Mouse (Mus musculus): Measurements from ENCODE around the gene Mettl26. TPM values are rescaled to one million over a fixed set of nuclear protein-coding genes. Genes with fewer than 3 reads are reported as not detected.
"Not testable (repeated sequence)": the region's sequence is repeated elsewhere in the genome, so short reads cannot be mapped to it uniquely, and the experiment has no call there.

Gene Mettl26
- polyA plus RNA-seq, 1 experiment from 2014 or later = 58.2 TPM

- H3K4me3 ChIP-seq (replicated peaks; ENCODE audit: low read depth, low read length) = no peak overlapping the region
- DNase-seq (no peak), ATAC-seq (ENCODE audit: low FRiP score, low TSS enrichment) (no peak)
- no peak overlapping the region for H3K27ac ChIP-seq (replicated peaks; ENCODE audit: low read depth, low read length)
- H3K36me3 ChIP-seq (ENCODE audit: control insufficient read depth, insufficient read depth, low read length) = no peaks in the 10 kb centered on the region
- peaks cover 12% of the 10 kb centered on the region for H3K4me1 ChIP-seq (ENCODE audit: control insufficient read depth, insufficient read depth, low read length)
- H3K4me2 ChIP-seq (ENCODE audit: low read length) = no peak overlapping the region
- WGBS = 90% methylated on average over 8 of the region's 8 CpGs
- no peaks in the 10 kb centered on the region for H3K9me3 ChIP-seq (ENCODE audit: control insufficient read depth, low read length)
- H3K27me3 ChIP-seq (ENCODE audit: control insufficient read depth, insufficient read depth, low read length) = no peaks in the 10 kb centered on the region
- no peak overlapping the region for H3K9ac ChIP-seq (replicated peaks; ENCODE audit: low read length)
Measured at GRCm38 (mm10) chr17:25869498-25869897, 5.4 kb upstream of the Mettl26 start.

- H3K9me3 ChIP-seq (ENCODE audit: control insufficient read depth, low read length) = no peaks in the 10 kb centered on the region
- no peak overlapping the region for H3K9ac ChIP-seq (replicated peaks; ENCODE audit: low read length)
- no peaks in the 10 kb centered on the region for H3K36me3 ChIP-seq (ENCODE audit: control insufficient read depth, insufficient read depth, low read length)
- no peak for ATAC-seq (ENCODE audit: low FRiP score, low TSS enrichment)
- no peak for DNase-seq
- WGBS = 85% methylated on average over 2 of the region's 2 CpGs
- H3K4me1 ChIP-seq (ENCODE audit: control insufficient read depth, insufficient read depth, low read length) = peaks cover 13% of the 10 kb centered on the region
- no peak overlapping the region for H3K4me2 ChIP-seq (ENCODE audit: low read length)
- H3K4me3 ChIP-seq (replicated peaks; ENCODE audit: low read depth, low read length) = no peak overlapping the region
- H3K27ac ChIP-seq (replicated peaks; ENCODE audit: low read depth, low read length) = no peak overlapping the region
- H3K27me3 ChIP-seq (ENCODE audit: control insufficient read depth, insufficient read depth, low read length) = no peaks in the 10 kb centered on the region
Measured at GRCm38 (mm10) chr17:25869954-25870353, 4.9 kb upstream of the Mettl26 start.

GRCm38 (mm10) chr17:25871566-25871965 is 3.3 kb upstream of the Mettl26 start:
- not testable (repeated sequence) for H3K4me3 ChIP-seq (replicated peaks; ENCODE audit: low read depth, low read length); H3K27ac ChIP-seq (replicated peaks; ENCODE audit: low read depth, low read length); H3K27me3 ChIP-seq (ENCODE audit: control insufficient read depth, insufficient read depth, low read length); H3K9ac ChIP-seq (replicated peaks; ENCODE audit: low read length); H3K36me3 ChIP-seq (ENCODE audit: control insufficient read depth, insufficient read depth, low read length); H3K9me3 ChIP-seq (ENCODE audit: control insufficient read depth, low read length); H3K4me2 ChIP-seq (ENCODE audit: low read length); ATAC-seq (ENCODE audit: low FRiP score, low TSS enrichment); DNase-seq
- peaks cover 21% of the 10 kb centered on the region for H3K4me1 ChIP-seq (ENCODE audit: control insufficient read depth, insufficient read depth, low read length)

- Histone ChIP-seq H3K36me3 (ENCODE audit: control insufficient read depth, insufficient read depth, low read length) (peaks cover under 1% of the 10 kb centered on the region), H3K9me3 (ENCODE audit: control insufficient read depth, low read length) (no peaks in the 10 kb centered on the region), H3K9ac (replicated peaks; ENCODE audit: low read length) (no peak overlapping the region), H3K4me1 (ENCODE audit: control insufficient read depth, insufficient read depth, low read length) (peaks cover 26% of the 10 kb centered on the region), H3K4me2 (ENCODE audit: low read length) (no peak overlapping the region), H3K4me3 (replicated peaks; ENCODE audit: low read depth, low read length) (no peak overlapping the region), H3K27ac (replicated peaks; ENCODE audit: low read depth, low read length) (no peak overlapping the region), H3K27me3 (ENCODE audit: control insufficient read depth, insufficient read depth, low read length) (no peaks in the 10 kb centered on the region)
- no peak for ATAC-seq (ENCODE audit: low FRiP score, low TSS enrichment)
- WGBS = 83% methylated on average over 3 of the region's 3 CpGs
- no peak for DNase-seq
Measured at GRCm38 (mm10) chr17:25872676-25873075, 2.2 kb upstream of the Mettl26 start.

- Histone ChIP-seq H3K9ac (replicated peaks; ENCODE audit: low read length) (peak overlapping the region; percentile 48; the same call in 1 of the 2 replicates), H3K36me3 (ENCODE audit: control insufficient read depth, insufficient read depth, low read length) (peaks cover 10% of the 10 kb centered on the region), H3K4me2 (ENCODE audit: low read length) (peak overlapping the region; percentile 97), H3K4me3 (replicated peaks; ENCODE audit: low read depth, low read length) (peak overlapping the region; percentile 75), H3K27ac (replicated peaks; ENCODE audit: low read depth, low read length) (peak overlapping the region; percentile 94), H3K27me3 (ENCODE audit: control insufficient read depth, insufficient read depth, low read length) (no peaks in the 10 kb centered on the region), H3K9me3 (ENCODE audit: control insufficient read depth, low read length) (no peaks in the 10 kb centered on the region), H3K4me1 (ENCODE audit: control insufficient read depth, insufficient read depth, low read length) (peaks cover 22% of the 10 kb centered on the region)
- WGBS = 81% methylated on average over 11 of the region's 11 CpGs
- ATAC-seq (ENCODE audit: low FRiP score, low TSS enrichment) = no peak
- DNase-seq = no peak
Measured at GRCm38 (mm10) chr17:25873405-25874147, 1.3 kb upstream of the Mettl26 start.

GRCm38 (mm10) chr17:25874148-25874720 is 640 bp upstream of the Mettl26 start:
- peak overlapping the region; percentile 48 for H3K9ac ChIP-seq (replicated peaks; ENCODE audit: low read length)
- no peaks in the 10 kb centered on the region for H3K27me3 ChIP-seq (ENCODE audit: control insufficient read depth, insufficient read depth, low read length)
- no peak for ATAC-seq (ENCODE audit: low FRiP score, low TSS enrichment)
- peaks cover 16% of the 10 kb centered on the region for H3K36me3 ChIP-seq (ENCODE audit: control insufficient read depth, insufficient read depth, low read length)
- no peaks in the 10 kb centered on the region for H3K9me3 ChIP-seq (ENCODE audit: control insufficient read depth, low read length)
- no peak for DNase-seq
- peak overlapping the region; percentile 94 for H3K27ac ChIP-seq (replicated peaks; ENCODE audit: low read depth, low read length)
- peak overlapping the region; percentile 97 for H3K4me2 ChIP-seq (ENCODE audit: low read length)
- H3K4me1 ChIP-seq (ENCODE audit: control insufficient read depth, insufficient read depth, low read length) = peaks cover 22% of the 10 kb centered on the region
- peak overlapping the region; percentile 75 for H3K4me3 ChIP-seq (replicated peaks; ENCODE audit: low read depth, low read length)
- WGBS = 6% methylated on average over 14 of the region's 14 CpGs

GRCm38 (mm10) chr17:25875171-25876136 is 580 bp downstream of the Mettl26 start:
- Histone ChIP-seq H3K9ac (replicated peaks; ENCODE audit: low read length) (peak overlapping the region; percentile 80), H3K4me1 (ENCODE audit: control insufficient read depth, insufficient read depth, low read length) (peaks cover 29% of the 10 kb centered on the region), H3K36me3 (ENCODE audit: control insufficient read depth, insufficient read depth, low read length) (peaks cover 21% of the 10 kb centered on the region), H3K4me2 (ENCODE audit: low read length) (peak overlapping the region; percentile 97), H3K4me3 (replicated peaks; ENCODE audit: low read depth, low read length) (peak overlapping the region; percentile 75), H3K9me3 (ENCODE audit: control insufficient read depth, low read length) (no peaks in the 10 kb centered on the region), H3K27ac (replicated peaks; ENCODE audit: low read depth, low read length) (peak overlapping the region; percentile 94), H3K27me3 (ENCODE audit: control insufficient read depth, insufficient read depth, low read length) (no peaks in the 10 kb centered on the region)
- DNase-seq (peak; percentile 94), ATAC-seq (ENCODE audit: low FRiP score, low TSS enrichment) (peak; percentile 89)
- under 1% methylated on average over 59 of the region's 59 CpGs for WGBS

- Histone ChIP-seq H3K9me3 (ENCODE audit: control insufficient read depth, low read length) (no peaks in the 10 kb centered on the region), H3K4me3 (replicated peaks; ENCODE audit: low read depth, low read length) (peak overlapping the region; percentile 75), H3K9ac (replicated peaks; ENCODE audit: low read length) (peak overlapping the region; percentile 80), H3K27ac (replicated peaks; ENCODE audit: low read depth, low read length) (peak overlapping the region; percentile 94; the same call in 1 of the 2 replicates), H3K27me3 (ENCODE audit: control insufficient read depth, insufficient read depth, low read length) (no peaks in the 10 kb centered on the region), H3K4me2 (ENCODE audit: low read length) (peak overlapping the region; percentile 97), H3K36me3 (ENCODE audit: control insufficient read depth, insufficient read depth, low read length) (peaks cover 21% of the 10 kb centered on the region), H3K4me1 (ENCODE audit: control insufficient read depth, insufficient read depth, low read length) (peaks cover 36% of the 10 kb centered on the region)
- WGBS = 56% methylated on average over 10 of the region's 10 CpGs
- no peak for ATAC-seq (ENCODE audit: low FRiP score, low TSS enrichment)
- DNase-seq = no peak
Measured at GRCm38 (mm10) chr17:25876347-25876915, 1.6 kb downstream of the Mettl26 start.
